Mouse (Mus musculus): Measurements from ENCODE around the gene Olfr1058.
"Not testable (repeated sequence)": the region's sequence is repeated elsewhere in the genome, so short reads cannot be mapped to it uniquely, and the experiment has no call there.

The Olfr1058 gene

DNA sequence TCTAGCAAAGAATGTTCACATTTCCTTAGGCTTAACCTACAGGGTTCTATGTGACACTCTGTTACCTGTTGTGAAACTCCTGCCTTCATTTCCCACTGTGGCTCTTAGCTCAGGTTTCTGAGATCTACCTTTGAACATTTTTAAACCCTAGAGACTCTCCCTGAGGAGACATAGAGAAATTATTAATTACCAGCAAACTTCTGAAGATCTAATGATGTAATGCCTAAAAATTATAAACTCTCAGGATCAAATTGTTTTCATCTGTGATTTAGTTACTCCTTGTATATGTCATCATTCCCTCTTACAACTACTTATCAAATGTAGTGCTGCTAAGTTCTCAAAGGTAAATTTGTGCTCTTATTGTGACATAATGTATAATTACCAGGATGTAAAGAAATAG lies at the start of gene Olfr1058:
TSS of gene Olfr1058 (minus strand) at position 101 of the 400 bp plus-strand sequence.
- not testable (repeated sequence) for DNase-seq

DNA sequence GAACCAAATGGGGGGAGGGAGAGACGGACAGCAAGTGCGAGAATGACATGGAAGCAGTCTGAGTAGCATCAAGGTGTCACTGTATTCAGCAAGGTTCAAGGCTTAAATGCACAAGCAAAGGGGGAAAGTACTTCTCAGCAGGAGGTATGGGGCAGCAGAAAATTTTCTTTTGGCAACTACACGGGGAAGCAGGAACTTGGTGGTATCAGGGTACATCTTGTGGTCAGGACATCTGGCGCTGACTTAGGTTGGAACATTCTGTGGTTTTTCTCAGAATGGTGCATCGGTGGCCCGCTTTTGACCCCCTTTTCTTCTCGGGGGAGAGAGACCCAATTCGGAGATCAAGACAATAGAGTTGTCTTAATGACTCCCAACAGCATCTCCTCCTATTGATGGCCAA lies 40.1 kb upstream of the Olfr1058 start:
- not testable (repeated sequence) for DNase-seq

GRCm38 (mm10) chr2:86426649-86427048 lies 38.3 kb upstream of the Olfr1058 start, which contains the start of gene Olfr1062:
Gene Olfr1062, minus strand, starts transcription at chr2:86426749.
- not testable (repeated sequence) for DNase-seq

DNA sequence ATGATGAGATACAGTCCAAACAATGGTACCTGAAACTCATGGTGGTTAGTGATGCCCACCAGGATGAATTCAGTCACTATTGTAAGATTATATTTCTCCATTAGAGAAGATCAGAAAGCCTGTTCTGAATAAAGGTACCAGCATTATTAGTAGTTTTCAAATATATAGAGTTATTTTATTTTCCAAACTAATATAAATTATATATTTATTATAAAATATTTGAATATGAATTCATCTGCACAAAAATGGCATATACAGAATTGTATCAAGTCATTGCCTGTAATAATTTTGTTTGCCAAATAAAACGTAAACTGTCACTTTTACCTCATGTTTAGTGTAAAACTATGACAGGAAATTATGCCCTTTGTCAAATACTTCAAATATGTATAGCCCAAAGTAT lies 25.6 kb upstream of the Olfr1058 start, which contains the start of gene Olfr1061:
TSS of gene Olfr1061 (minus strand) at position 101 of the 400 bp plus-strand sequence.
- no peak for DNase-seq

DNA sequence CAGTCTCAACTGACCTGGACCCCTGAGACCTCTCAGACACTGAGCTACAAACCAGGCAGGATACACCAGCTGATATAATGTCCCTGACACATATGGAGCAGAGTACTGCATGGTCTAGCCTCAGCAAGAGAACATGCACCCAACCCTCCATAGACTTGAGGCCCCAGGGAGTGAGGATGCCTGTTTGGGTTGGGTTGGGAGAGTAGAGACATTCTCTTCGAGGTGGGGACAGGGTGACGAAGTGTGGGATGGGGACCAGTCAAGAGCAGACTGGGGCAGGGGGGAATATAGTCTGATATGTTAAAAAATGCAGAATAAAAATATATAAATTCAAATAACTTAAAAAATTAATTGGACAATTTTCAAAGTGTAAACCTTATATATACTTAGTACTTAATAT lies 6.8 kb upstream of the Olfr1058 start:
- no peak for DNase-seq

- no peak for DNase-seq
These were observed 10.1 kb downstream of the Olfr1058 start, which contains the start of gene Olfr1057 for GRCm38 (mm10) chr2:86378293-86378692. Gene Olfr1057, minus strand, starts transcription at chr2:86378393.

GRCm38 (mm10) chr2:86366342-86366741 lies 22.0 kb downstream of the Olfr1058 start:
- DNase-seq: not testable (repeated sequence)

DNA sequence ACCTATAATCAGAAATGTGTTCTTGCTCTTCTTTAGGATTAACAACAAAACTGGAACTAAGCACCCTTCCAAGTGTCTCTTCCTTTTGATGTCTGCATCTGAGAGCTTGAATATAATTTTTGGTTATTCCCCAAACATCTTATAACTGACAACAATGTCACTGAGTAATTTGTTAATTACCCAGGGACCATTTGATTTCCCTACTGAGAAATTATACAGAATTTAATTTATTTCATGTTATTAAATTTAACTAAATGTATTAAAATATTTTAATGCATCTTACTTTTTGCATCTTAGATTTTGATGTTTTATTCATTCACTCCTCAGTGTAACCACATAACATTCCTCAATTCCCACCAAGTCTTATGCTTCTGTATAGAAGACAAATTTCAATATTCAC lies 26.0 kb downstream of the Olfr1058 start, which contains the start of gene Olfr1056:
TSS of gene Olfr1056 (minus strand) at position 101 of the 400 bp plus-strand sequence.
- DNase-seq: no peak

- DNase-seq: not testable (repeated sequence)
These were observed 36.6 kb downstream of the Olfr1058 start for GRCm38 (mm10) chr2:86351751-86352150.

DNA sequence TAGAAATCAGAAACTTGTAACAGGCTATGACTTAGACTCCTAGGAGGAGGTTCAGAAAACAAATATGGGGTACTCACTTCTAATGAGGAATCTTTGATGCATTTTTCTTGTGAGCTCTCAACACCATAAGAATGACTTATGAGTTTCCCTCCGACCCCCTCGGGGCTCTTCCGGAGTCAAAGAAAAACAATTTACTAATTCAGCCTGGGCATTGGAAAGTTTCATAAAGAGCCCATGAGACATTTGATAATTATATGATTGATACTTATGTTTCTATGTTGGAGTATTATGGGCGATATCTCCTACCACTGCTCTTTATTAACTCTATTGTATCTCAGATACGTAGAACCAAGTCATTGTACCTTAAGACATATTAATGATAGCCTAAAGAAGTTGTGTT lies 38.2 kb downstream of the Olfr1058 start, which contains the start of gene Olfr1055:
TSS of gene Olfr1055 (minus strand) at position 101 of the 400 bp plus-strand sequence.
- DNase-seq: no peak

GRCm38 (mm10) chr2:86335333-86335732 lies 53.0 kb downstream of the Olfr1058 start, which contains the start of gene Olfr1054:
Gene Olfr1054, minus strand, starts transcription at chr2:86335433.
- no peak for DNase-seq
